Mouse (Mus musculus) heart, embryonic 10.5 days (tissue): ENCODE measurements at regions not wholly inside any gene's neighbourhood (a gene's known extent, or its start where the extent isn't known, plus 50 kb on each side); places are given as distances from the start of the nearest gene placed in this dataset.

Experiments
- DNase-seq: peaks from one replicate; pipeline ENCODE4 v3.0.0-alpha.2; 2017; ENCODE audit warnings: low spot score
- H3K27ac ChIP-seq: fragments of 300-500 bp; sonication (generic); 2 replicates; pipeline ENCODE4 v1.5.1; 2016; ENCODE audit warnings: mild to moderate bottlenecking
- H3K27me3 ChIP-seq: fragments of 300-500 bp; sonication (generic); 2 replicates; pipeline ENCODE4 v1.6.1; 2016; ENCODE audit warnings: mild to moderate bottlenecking; ENCODE audit not compliant: poor library complexity, insufficient read depth, severe bottlenecking
- H3K36me3 ChIP-seq: fragments of 300-500 bp; sonication (generic); 2 replicates; pipeline ENCODE4 v1.6.1; 2016; ENCODE audit warnings: mild to moderate bottlenecking, moderate library complexity
- H3K4me1 ChIP-seq: fragments of 300-500 bp; sonication (generic); 2 replicates; pipeline ENCODE4 v1.6.1; 2016; ENCODE audit warnings: mild to moderate bottlenecking
- H3K4me3 ChIP-seq: fragments of 300-500 bp; sonication (generic); 2 replicates; pipeline ENCODE4 v1.5.1; 2016; ENCODE audit warnings: mild to moderate bottlenecking, moderate library complexity
- H3K9me3 ChIP-seq: fragments of 300-500 bp; sonication (generic); 2 replicates; pipeline ENCODE4 v1.6.1; 2016; ENCODE audit warnings: mild to moderate bottlenecking, moderate library complexity
- WGBS: fragments of 180-500 bp; shearing (Covaris S2); methylation state at CpG from one replicate; pipeline ENCODE4 v1.1.7; 2016; 5-methylcytosine and 5-hydroxymethylcytosine counted together

DNA sequence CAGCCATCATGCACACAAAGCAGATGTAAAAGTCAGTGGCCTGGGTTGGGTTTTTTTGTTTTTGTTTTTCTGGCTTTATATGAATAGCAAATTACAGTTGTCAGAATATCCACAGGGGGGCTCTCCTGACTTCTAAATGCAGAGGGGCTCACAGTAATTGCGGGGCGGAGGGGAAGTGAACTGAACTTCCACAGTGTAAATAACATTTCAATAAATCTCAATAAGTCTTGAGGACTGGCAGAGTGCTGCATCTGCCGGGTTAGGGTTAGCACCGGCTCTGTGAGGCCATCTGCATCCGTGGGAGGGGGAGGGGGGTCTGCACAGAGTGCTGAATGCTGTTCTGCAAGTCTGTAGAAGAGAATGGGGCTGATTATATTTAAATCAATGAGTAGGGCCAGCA is 50.3 kb upstream of the Arl4c start:
- DNase-seq: no peak
- Histone ChIP-seq H3K4me1 (0 out of 2 replicates have a peak, but pooled peaks cover 7% of the 10 kb centered on the region), H3K27ac (no peak overlapping the region), H3K9me3 (no peaks in the 10 kb centered on the region; the same call in 1 of the 2 replicates), H3K36me3 (no peaks in the 10 kb centered on the region), H3K27me3 (no peaks in the 10 kb centered on the region), H3K4me3 (no peak overlapping the region)
- 23% methylated on average over 5 of the region's 5 CpGs for WGBS

DNA sequence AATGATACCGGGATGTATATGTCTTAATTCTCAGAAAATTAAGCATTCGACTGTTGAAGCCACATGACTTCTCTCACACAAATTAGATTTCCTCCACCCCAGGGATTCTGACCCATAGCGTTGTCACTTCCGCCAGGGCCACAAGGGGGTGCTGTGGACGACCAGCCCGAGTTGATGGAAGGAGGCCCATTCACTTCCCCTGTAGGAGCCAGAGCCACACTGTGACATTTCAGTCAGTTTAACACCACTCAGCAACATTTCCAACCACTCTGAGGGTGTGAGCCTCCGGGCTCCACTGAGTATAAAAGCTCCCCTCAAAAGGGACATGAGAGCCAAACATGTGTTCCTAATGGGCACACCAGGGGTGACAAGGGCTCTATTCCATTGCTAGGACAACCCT is 54.6 kb upstream of the Arl4c start:
- Histone ChIP-seq H3K36me3 (no peaks in the 10 kb centered on the region), H3K27ac (peak overlapping the region; percentile 44; the same call in 1 of the 2 replicates), H3K9me3 (no peaks in the 10 kb centered on the region; the same call in 1 of the 2 replicates), H3K27me3 (no peaks in the 10 kb centered on the region), H3K4me3 (no peak overlapping the region), H3K4me1 (peaks cover 29% of the 10 kb centered on the region)
- no peak for DNase-seq
- 80% methylated on average over 7 of the region's 7 CpGs for WGBS

DNA sequence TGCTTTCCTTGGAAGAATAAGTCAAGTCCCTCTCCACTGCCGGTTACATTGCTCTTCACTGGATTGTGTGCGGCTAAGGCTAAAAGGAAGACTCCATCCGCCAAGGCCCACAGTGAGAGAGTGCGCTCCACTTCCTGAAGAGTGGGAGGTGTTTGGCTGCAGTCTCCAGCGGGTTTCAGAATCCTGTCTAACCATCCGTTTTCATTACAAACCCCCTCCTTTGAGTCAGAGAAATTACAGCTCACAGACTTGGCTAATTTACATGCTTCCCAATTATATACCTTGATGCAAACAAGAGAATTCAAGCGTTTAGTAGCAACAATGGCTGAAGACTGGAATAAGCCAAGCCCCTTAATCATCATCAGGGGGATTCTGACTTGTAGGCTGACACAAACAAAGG is 55.1 kb upstream of the Arl4c start:
- 0 out of 2 replicates have a peak overlapping the region, but pooled peaks have one; percentile 44 for H3K27ac ChIP-seq
- WGBS: 74% methylated on average over 7 of the region's 7 CpGs
- no peaks in the 10 kb centered on the region; the same call in 1 of the 2 replicates for H3K9me3 ChIP-seq
- no peaks in the 10 kb centered on the region for H3K36me3 ChIP-seq
- no peak overlapping the region for H3K4me3 ChIP-seq
- no peaks in the 10 kb centered on the region for H3K27me3 ChIP-seq
- no peak for DNase-seq
- peaks cover 29% of the 10 kb centered on the region for H3K4me1 ChIP-seq

DNA sequence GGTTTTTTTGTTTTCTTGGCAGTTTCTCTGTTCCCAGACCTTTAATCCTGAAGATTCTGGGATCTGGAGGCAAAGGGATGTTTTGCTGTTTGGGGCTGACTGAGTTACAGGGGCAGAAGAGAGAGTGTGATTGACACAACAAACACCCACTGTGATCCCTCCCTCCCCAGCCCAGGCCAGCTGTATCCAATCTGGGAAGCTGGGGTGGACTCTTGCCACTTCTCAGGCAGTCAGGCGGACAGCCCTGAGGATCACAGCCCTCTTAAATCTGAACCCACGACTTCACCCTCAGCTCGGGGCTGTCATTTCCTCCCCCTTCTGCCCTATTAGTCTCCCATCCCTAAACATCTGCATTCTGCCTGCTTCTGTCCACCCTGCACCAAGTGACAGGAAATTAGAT is 55.7 kb upstream of the Arl4c start:
- Histone ChIP-seq H3K27ac (peak overlapping the region; percentile 62), H3K9me3 (no peaks in the 10 kb centered on the region; the same call in 1 of the 2 replicates), H3K27me3 (no peaks in the 10 kb centered on the region), H3K4me1 (peaks cover 29% of the 10 kb centered on the region), H3K36me3 (no peaks in the 10 kb centered on the region), H3K4me3 (no peak overlapping the region)
- peak; percentile 77 for DNase-seq
- WGBS: 25% methylated on average over 3 of the region's 3 CpGs

DNA sequence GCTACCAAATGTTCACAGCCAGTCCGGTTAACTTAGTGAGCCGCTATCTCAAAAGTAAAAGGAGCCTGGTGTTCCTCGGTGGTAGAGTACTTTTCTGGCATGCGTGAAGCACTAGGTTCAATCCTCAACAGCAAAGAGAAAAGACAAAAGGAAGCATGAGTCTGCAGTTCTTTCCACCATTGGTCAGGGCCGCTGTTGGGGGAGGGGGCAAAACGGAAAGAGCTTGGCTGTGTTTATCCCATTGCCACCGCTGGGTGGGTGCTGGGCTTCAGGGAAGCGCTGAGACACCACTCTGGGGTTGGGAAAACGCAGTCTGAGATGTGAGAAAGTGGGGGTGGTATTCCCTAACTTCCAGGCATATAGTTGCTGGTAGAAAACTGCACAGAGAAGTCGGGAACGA is 58.6 kb upstream of the Arl4c start:
- Histone ChIP-seq H3K27me3 (no peaks in the 10 kb centered on the region), H3K27ac (no peak overlapping the region; the same call in 1 of the 2 replicates), H3K9me3 (no peaks in the 10 kb centered on the region), H3K36me3 (no peaks in the 10 kb centered on the region), H3K4me1 (peaks cover 29% of the 10 kb centered on the region), H3K4me3 (no peak overlapping the region)
- WGBS: 50% methylated on average over 11 of the region's 11 CpGs
- DNase-seq: no peak

DNA sequence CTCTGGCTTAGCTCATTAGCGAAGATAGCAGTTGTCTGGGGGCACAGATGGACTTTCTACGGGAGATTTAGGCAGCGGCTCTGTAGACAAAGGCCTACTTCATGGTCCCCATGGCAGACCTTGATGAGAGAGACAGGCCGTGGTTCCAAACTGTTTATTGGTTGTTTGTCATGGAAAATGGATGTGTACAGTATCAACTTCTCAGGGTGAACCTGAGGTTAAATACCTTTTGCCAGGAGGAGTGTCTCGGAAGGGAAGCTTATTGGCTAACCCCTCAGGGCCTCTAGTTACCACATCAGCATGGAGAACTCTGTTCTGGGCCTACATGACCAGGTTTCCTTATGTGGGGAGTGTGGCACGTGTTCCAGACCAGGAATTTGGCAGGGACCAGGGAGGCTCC is 59.1 kb upstream of the Arl4c start:
- WGBS: 62% methylated on average over 6 of the region's 6 CpGs
- H3K27ac ChIP-seq: no peak overlapping the region; the same call in 1 of the 2 replicates
- no peak overlapping the region for H3K4me3 ChIP-seq
- H3K9me3 ChIP-seq: no peaks in the 10 kb centered on the region
- no peaks in the 10 kb centered on the region for H3K36me3 ChIP-seq
- H3K4me1 ChIP-seq: peaks cover 29% of the 10 kb centered on the region
- no peaks in the 10 kb centered on the region for H3K27me3 ChIP-seq
- no peak for DNase-seq

DNA sequence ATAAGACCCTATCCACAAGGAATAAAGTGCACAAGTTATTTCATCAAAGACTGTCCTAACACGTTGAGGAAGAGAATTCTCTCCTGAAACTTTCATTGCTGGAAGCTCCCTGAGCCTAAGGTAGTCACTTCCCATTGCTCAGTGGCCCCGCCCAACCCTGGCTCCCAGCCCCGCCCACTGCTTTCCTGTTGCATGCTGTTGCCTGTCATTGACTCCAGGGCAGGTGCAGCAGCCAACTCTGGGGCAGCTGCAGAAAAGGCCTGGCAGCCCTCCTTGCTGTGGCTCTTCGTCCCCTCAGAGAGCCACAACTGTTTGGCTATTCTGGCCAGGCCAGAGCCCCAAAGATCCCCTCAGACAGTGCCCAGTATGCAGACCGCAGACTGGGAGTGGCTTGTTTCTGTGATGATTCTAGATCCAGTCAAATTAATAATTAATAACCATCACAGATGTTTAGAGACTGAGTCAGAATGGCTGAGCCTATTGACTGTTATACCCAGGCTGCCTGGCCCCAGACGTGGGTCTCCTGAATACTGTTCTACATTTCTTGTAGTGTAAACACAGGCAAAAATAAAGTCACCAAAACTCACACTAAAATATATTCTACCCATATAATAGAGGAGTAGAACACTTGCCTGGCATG is 61.8 kb upstream of the Arl4c start:
- H3K27me3 ChIP-seq: no peaks in the 10 kb centered on the region
- no peaks in the 10 kb centered on the region for H3K9me3 ChIP-seq
- H3K4me1 ChIP-seq: peaks cover 9% of the 10 kb centered on the region
- no peak for DNase-seq
- no peaks in the 10 kb centered on the region for H3K36me3 ChIP-seq
- no peak overlapping the region for H3K27ac ChIP-seq
- WGBS: 57% methylated on average over 6 of the region's 6 CpGs
- H3K4me3 ChIP-seq: no peak overlapping the region

DNA sequence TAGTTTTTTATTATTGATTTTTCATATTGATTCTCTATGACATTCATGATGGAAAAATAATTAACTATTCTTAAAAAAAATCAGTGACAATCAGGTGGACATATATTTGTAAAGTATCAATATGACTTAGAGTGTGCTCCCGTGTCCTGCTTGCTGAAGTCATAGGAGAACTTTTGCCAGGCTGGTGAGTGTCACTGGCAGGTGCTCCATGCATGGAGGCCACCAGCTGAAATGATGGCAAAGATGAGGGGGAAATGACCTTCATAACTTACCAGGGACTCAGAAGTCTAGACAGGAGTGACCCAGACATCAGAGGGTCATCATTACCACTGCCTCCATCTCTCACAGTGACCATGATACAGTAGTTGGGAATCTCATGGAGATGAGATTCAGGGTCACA is 62.5 kb upstream of the Arl4c start:
- Histone ChIP-seq H3K27me3 (no peaks in the 10 kb centered on the region), H3K36me3 (no peaks in the 10 kb centered on the region), H3K4me1 (peaks cover 5% of the 10 kb centered on the region), H3K4me3 (no peak overlapping the region), H3K9me3 (no peaks in the 10 kb centered on the region), H3K27ac (no peak overlapping the region)
- no peak for DNase-seq
- WGBS: 88% methylated on average over 1 of the region's 1 CpGs

DNA sequence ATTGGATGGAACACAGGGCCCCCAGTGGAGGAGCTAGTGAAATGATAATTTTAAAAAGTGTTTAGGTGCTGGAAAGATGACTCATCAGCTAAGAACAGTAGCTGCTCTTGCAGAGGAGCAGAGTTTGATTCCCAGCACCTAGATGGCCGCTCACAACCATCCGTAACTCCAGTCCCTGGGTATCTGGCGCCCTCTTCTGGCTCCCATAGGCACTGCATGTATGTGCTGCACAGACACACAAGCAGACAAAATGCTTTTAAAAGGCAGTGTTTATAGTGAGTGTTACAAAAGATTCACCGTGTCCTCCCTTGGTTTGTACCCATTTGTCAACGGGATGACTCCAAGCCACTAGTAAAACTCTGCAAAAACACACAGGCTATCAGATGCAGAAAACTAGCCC is 75.0 kb upstream of the Arl4c start:
- 92% methylated on average over 5 of the region's 5 CpGs for WGBS
- no peak for DNase-seq
- no peak overlapping the region for H3K4me3 ChIP-seq

DNA sequence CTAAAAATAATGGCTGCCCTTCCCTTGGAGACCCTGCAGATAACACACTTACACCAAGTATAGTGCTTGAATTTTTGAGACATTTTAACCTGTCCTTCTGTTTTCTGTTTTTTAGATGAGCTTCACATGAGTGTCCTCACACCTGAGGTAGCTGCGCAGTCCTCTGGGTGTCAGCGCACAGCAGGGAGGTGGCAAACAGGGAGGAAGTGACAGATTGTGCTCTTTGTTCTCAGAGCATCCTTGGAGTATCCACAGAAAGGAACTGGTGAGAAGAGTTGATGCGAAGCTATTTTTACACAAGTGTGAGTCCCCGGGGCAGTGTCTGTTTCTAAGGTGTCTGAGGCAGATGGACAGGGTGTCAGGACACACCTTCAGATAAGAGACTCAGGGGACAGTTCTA is 78.2 kb upstream of the Arl4c start:
- Histone ChIP-seq H3K4me1 (peaks cover 20% of the 10 kb centered on the region), H3K9me3 (0 out of 2 replicates have a peak, but pooled peaks cover 2% of the 10 kb centered on the region), H3K36me3 (no peaks in the 10 kb centered on the region), H3K27me3 (no peaks in the 10 kb centered on the region), H3K27ac (no peak overlapping the region), H3K4me3 (no peak overlapping the region)
- 58% methylated on average over 4 of the region's 4 CpGs for WGBS
- DNase-seq: no peak

More for the DNA sequence above, 75.0 kb upstream of the Arl4c start:
- no peaks in the 10 kb centered on the region for H3K36me3 ChIP-seq
- no peaks in the 10 kb centered on the region for H3K27me3 ChIP-seq
- 0 out of 2 replicates have a peak, but pooled peaks cover 13% of the 10 kb centered on the region for H3K4me1 ChIP-seq
- 0 out of 2 replicates have a peak, but pooled peaks cover 2% of the 10 kb centered on the region for H3K9me3 ChIP-seq
- no peak overlapping the region for H3K27ac ChIP-seq

DNA sequence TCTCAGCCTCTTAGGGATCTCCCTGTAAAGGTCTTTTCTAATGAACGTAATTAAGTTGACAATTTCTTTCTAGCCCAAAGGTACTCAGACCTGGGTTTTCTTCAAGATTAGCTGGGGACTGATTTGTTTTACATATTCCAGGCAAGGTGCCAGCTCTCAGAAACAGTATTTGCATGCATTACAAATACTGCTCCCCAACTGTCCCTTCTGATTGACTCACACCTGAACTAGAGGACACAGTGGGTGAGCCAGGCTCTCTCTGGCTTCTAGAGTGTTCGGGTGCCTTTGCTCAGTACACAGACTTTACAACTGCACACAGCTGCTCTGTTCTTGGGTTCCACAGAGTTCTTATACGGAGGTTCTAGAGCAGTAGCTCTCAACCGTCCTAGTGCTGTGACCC is 81.1 kb upstream of the Arl4c start:
- WGBS: 85% methylated on average over 4 of the region's 4 CpGs
- Histone ChIP-seq H3K4me1 (peaks cover 30% of the 10 kb centered on the region), H3K27me3 (no peaks in the 10 kb centered on the region), H3K9me3 (0 out of 2 replicates have a peak, but pooled peaks cover 2% of the 10 kb centered on the region), H3K36me3 (no peaks in the 10 kb centered on the region), H3K4me3 (no peak overlapping the region), H3K27ac (no peak overlapping the region)
- DNase-seq: no peak

DNA sequence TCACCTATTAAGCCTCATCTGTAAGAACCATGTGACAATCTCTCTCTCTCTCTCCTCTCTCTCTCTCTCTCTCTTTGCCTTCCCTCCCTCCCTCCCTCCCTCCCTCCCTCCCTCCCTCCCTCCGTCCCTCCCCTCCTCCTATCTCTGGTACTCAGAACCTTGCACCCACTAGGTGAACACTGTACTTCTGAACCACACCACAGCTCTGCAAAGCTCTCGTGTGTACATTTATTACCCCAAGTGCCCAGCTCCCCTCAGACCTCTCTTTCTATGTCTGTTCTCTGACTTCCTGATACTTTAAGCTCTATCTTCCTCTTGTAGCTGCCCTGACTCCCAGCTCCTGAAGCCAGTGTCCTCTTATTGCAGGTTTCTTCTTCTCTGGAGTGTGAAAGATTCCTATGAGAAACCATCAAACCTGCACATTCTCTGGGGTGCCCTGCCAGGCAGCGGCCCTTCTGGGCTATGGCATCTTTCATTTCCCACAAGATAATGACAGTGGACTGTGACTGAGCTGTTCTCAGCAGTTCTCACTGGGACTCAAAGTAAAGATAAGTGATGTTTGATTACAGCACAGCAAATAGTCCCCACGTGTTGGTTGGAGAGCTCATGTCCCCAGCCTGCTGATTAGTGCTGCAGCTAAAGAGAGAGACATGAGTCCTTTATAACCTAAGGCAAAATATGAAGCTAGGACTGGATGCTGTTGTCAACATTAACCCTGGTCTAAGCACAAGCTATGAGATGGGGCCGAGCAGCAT is 83.0 kb upstream of the Arl4c start:
- H3K27ac ChIP-seq: no peak overlapping the region
- H3K27me3 ChIP-seq: no peaks in the 10 kb centered on the region
- peaks cover 26% of the 10 kb centered on the region for H3K4me1 ChIP-seq
- no peaks in the 10 kb centered on the region for H3K36me3 ChIP-seq
- H3K9me3 ChIP-seq: 0 out of 2 replicates have a peak, but pooled peaks cover 2% of the 10 kb centered on the region
- 44% methylated on average over 4 of the region's 5 CpGs for WGBS
- H3K4me3 ChIP-seq: no peak overlapping the region
- DNase-seq: no peak

DNA sequence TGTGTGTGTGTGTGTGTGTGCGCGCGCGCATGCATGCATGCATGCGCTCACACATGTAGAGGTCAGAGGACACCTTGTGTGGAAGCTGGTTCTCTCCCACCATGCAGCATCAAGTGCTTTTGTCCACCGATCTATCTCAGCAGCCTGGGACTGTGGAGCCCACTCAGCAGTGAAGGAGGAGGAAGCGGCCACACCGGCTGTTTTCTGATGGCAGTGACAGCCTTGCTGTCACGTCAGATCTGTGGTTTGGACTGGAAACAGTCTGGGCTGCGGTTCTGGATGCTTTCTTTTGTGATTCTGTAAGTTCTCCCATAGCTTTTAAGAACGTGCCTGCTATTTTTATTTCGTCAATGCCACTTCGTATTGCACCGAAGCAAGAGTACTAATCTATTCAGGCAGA is 84.0 kb upstream of the Arl4c start:
- no peaks in the 10 kb centered on the region for H3K36me3 ChIP-seq
- WGBS: 79% methylated on average over 14 of the region's 14 CpGs
- DNase-seq: no peak
- H3K9me3 ChIP-seq: 0 out of 2 replicates have a peak, but pooled peaks cover 2% of the 10 kb centered on the region
- H3K4me3 ChIP-seq: no peak overlapping the region
- peaks cover 17% of the 10 kb centered on the region for H3K4me1 ChIP-seq
- no peaks in the 10 kb centered on the region for H3K27me3 ChIP-seq
- no peak overlapping the region for H3K27ac ChIP-seq
